Mouse (Mus musculus): ENCODE results near the gene Irak4.
A peak's percentile ranks its signal among the peaks of the same experiment; 100 is the strongest.

Gene Irak4

GRCm38 (mm10) chr15:94558895-94559656 lies 15.6 kb downstream of the Irak4 start:
- DNase-seq (ENCODE audit: low spot score): no peak

DNA sequence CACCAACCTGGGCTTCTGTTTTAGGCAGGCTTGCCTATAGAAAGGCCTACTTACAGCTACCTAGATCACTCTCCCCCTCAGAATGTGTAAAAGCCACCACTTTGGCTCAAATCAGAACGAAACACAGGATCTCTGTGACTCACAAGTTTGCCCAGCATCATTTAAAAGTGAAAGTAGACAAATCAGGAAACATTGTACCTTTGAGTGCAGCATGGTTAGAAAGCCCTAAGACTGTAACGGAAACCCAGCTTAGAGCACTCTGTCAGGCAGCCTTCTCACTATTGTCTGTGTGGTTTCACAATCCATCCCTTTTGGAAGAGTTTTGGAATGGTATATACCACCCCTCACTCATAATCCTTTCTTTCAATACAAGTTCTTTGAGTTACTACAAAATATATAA lies 21.5 kb downstream of the Irak4 start:
- DNase-seq (ENCODE audit: low spot score): no peak

DNA sequence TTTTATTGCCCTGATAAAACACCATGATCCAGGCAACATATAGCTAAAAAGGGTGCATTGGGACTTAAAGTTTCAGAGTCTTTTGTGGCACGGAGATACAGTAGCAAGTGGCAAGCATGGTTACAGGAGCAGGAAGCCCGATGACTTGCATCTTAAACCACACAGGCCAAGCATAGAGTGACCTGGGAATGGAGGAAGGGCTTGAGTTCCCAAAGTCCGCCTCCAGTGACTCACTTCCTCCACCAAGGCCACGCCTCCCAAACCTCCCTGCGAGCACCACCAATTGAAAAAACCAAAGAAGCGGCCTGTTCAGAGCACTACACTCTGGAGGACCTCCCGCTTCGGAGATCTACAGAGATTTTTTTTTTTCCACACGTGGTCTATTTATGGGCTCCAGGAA lies 22.4 kb downstream of the Irak4 start:
- no peak for DNase-seq (ENCODE audit: low spot score)

DNA sequence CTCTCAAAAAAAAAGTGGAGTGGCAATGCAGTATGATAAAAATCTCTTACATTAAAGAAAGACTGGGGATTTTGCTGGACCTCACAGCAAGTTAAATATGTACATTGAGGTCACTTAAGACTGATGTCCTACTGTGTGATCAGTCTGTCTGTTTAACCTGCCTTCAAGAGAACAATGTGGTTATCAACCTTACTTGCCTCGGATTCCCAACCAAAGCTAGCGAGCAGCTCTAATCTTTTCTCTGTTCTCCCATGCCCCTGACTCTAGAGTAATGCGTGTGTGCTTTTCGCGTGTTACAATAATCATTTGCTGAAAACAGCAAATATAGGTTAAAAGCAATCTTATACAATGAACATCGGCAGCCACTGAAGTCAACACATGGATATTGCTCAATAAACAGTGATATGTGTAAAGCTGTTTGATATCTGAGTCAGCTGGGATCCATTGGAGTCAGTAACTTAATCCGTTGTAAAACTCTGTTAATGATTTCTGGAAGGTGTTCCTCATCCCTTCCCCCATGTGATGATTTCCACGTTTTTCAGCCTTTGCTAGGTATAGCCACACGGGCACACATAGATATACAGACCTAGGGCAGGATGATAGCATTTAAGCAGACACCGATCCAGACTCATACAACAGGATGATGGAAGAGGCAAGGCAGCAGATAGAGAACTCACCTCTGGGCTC lies 25.2 kb downstream of the Irak4 start:
- no peak for DNase-seq (ENCODE audit: low spot score)

GRCm38 (mm10) chr15:94571501-94571900 lies 28.1 kb downstream of the Irak4 start:
- no peak for DNase-seq (ENCODE audit: low spot score)

- no peak for DNase-seq (ENCODE audit: low spot score)
These were observed 29.3 kb downstream of the Irak4 start for GRCm38 (mm10) chr15:94572746-94573145.

DNA sequence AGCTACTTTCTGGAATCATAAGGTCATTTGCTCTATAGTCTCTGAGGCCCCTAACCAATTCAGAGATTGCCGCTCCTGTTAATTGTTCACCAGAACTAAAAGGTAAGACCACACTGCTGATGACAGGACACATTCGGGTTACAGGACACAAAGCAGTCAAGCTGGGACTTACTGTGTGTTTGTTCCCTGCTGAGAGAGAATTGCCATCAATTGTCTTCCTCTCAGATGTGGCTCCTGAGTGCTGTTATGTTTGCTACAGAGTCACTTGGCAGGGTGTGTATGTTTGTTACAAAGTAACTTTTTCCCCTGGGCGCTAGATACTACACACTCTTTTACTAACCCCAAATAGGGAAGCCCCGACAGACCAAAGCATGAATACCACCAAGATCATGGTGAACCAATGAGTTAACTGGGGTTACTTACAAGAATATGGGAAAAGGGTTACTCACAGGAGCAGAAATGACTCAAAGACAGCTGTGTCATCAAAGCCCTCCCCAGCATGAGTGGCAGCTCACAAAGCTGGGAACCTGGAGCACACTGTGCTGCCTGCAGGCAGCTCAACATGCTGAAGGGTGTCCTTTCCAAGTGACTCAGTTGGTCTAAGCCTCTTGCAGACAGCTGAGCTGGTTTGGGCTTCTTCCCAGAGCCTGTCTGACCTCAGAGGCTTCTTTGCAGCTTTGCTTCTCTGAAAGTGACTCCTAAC lies 31.3 kb downstream of the Irak4 start:
- peak; percentile 7 for DNase-seq (ENCODE audit: low spot score)

- no peak for DNase-seq (ENCODE audit: low spot score)
These were observed 38.7 kb downstream of the Irak4 start for GRCm38 (mm10) chr15:94582000-94582593.

DNA sequence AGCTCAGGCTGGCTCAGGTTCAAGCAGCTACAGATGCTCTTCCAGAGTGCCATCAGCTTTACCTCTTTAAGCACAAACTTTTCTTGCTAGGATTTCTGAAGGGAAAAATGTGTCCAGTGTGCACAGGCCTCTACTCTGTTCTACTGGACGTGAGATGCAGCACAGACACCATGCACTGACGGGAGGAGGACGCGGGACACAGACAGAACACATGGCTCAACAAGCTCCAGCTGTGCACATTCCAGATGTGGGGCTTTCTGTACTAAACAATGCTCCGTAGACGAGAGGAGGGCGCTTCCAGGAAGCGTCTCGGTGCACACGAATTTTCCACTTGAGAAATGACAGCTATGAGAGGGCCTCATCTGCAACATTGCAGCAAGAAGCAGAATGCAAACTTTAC lies 39.7 kb downstream of the Irak4 start:
- no peak for DNase-seq (ENCODE audit: low spot score)

DNA sequence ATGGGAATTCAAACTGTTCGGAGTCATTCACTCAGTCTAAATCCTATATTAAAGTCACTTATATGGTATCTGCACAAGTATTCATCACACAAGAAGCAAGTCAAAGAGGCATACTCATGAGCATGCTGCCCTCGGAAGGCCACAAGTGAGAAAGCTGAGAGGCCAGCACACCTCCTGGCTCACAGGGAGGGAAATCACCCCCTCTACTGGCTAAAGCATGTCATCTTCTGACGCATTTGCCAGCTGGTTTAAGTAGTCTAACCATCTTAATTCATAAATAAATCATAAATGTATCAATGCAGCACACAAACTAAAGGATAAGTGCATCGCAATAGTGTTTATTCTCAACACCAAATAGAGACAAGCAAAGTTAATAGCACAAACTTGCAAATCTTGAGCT lies 41.3 kb downstream of the Irak4 start:
- DNase-seq (ENCODE audit: low spot score): no peak

GRCm38 (mm10) chr15:94587826-94588715 lies 44.6 kb downstream of the Irak4 start:
- no peak for DNase-seq (ENCODE audit: low spot score)

- peak; percentile 97 for DNase-seq (ENCODE audit: low spot score)
These were observed 46.0 kb downstream of the Irak4 start, which contains the start of gene Twf1 for GRCm38 (mm10) chr15:94589219-94590075. Gene Twf1 (minus strand): TSS chr15:94589889.

GRCm38 (mm10) chr15:94590083-94590482 lies 46.6 kb downstream of the Irak4 start:
- no peak for DNase-seq (ENCODE audit: low spot score)

GRCm38 (mm10) chr15:94591356-94591755 lies 47.9 kb downstream of the Irak4 start:
- DNase-seq (ENCODE audit: low spot score): no peak

- DNase-seq (ENCODE audit: low spot score): no peak
These were observed 50.1 kb downstream of the Irak4 start for GRCm38 (mm10) chr15:94593586-94593985.

DNA sequence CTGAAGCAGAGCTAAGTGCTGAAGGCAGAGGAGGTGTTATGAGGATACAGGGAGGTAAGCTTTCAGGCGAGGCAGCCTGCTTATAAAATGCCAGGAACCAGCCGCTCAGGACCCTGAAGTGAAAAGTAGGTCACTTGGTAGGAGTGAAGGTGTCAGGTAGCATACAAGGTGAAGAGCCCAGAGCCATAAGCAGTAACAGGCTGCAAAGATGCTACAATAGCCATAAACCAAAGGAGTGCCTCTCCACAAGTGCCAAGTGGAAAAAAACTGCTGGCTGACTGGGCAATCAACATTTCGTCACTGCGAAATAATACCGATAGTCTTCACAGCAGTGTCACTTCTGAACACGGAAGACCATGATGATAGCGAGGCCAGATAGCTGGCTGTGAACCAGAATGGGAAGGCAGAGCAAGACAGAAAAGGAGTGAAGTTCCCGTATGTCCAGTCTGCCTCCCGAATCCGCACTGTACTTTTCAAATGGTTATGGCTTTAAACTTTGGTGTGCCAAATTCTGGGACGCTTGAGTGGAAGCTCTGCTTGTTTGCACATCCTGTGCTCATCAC lies 56.8 kb downstream of the Irak4 start:
- DNase-seq (ENCODE audit: low spot score): no peak

DNA sequence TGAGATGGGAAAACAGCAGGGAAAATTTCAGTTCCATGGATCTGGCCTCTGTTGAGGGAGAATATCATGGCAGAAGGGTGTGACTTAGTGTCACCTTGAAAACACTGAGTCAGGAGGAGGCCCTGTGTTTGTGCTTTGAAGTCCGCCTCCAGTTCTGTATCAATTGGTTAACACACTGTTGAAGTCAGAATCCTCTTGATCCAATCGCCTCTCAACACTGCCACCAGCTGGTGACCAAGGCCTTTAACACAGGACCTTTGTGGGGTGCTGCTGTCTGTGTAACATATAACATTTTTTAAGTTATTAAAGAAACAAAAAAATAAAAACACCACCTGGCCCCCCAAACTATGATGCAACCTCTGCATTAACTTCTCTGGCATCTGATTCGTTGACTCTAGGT lies 57.9 kb downstream of the Irak4 start:
- peak; percentile 78 for DNase-seq (ENCODE audit: low spot score)

GRCm38 (mm10) chr15:94602441-94602840 lies 59.0 kb downstream of the Irak4 start:
- DNase-seq (ENCODE audit: low spot score): no peak

DNA sequence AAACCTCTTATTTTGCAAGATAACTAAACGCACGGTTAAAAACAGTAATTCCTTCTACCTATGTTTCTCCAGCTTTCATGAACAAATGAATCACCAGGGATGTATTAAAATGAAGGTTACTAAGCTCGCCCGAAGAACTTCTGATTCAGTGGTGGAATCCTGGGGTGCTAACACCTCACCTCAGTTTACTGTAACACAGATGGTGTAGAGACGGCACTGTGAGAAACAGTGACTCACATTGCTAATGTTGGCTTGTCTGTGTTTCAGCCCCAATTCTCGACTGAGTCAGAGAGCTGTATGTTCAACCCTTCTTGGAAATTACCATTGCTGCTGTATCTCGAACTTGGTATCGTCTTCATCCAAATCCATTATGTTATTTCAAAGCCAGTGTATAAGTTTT lies 64.3 kb downstream of the Irak4 start:
- DNase-seq (ENCODE audit: low spot score): no peak

DNA sequence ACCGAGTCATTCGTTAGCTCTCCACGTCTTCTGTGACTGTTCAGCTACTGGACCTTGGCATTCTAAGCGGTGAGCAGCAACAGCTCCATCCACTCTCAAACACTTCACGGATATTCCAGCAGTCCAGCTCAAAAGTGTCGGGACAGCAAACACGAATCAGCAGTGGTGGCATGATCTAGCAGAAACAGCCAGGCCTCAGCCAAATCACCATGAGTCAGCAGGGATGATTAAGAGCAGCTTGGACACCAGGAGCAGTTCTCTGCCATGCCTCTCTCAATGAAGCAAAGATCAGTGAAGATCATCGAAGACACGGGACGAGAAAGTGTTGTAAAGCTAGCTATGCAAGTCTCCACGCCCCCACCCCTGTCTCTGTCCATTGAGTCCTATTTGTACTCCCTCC lies 72.6 kb downstream of the Irak4 start:
- DNase-seq (ENCODE audit: low spot score): no peak
